Mouse (Mus musculus): ENCODE data around the gene Chn2. TPM values are rescaled to one million over a fixed set of nuclear protein-coding genes. Genes with fewer than 3 reads are reported as not detected.

Gene Chn2
- polyA plus RNA-seq, 1 experiment from 2014 or later: 13.3 TPM

GRCm38 (mm10) chr6:54057661-54058060 lies 18.3 kb downstream of the Chn2 start:
- Histone ChIP-seq H3K4me3 (no peak overlapping the region), H3K36me3 (no peaks in the 10 kb centered on the region), H3K9me3 (no peaks in the 10 kb centered on the region), H3K27me3 (no peaks in the 10 kb centered on the region), H3K27ac (no peak overlapping the region), H3K4me2 (replicated peaks) (no peak overlapping the region), H3K4me1 (peaks cover 8% of the 10 kb centered on the region; the same call in 1 of the 2 replicates), H3K9ac (no peak overlapping the region)
- no peak for ATAC-seq (ENCODE audit: insufficient number of reproducible peaks, insufficient read depth, low FRiP score, low TSS enrichment)
- 72% methylated on average over 10 of the region's 10 CpGs for WGBS

DNA sequence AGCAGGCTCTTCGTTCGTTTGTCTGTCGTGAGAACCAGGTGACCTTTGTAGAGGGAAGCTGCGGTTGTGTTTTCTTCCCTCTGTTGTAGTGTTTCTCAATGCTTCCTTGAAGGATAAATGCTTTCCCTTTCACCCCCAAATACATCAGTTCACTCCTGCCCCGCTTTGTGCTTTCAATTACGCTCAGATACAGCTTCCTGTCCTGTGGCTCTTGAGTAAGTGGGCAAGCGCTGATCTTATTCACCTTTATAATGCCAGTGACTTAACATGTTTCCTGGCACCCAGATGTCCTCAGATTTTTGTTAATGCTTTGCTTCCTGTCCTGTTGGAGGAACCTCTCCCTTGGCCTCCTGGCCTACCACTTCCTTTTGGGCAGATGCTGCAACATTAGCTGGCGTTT lies 19.5 kb downstream of the Chn2 start:
- 53% methylated on average over 8 of the region's 8 CpGs for WGBS
- no peak overlapping the region for H3K9ac ChIP-seq
- peaks cover 12% of the 10 kb centered on the region; the same call in 1 of the 2 replicates for H3K4me1 ChIP-seq
- no peaks in the 10 kb centered on the region for H3K36me3 ChIP-seq
- no peak overlapping the region for H3K4me2 ChIP-seq (replicated peaks)
- no peaks in the 10 kb centered on the region for H3K27me3 ChIP-seq
- no peaks in the 10 kb centered on the region for H3K9me3 ChIP-seq
- no peak overlapping the region for H3K4me3 ChIP-seq
- no peak overlapping the region for H3K27ac ChIP-seq
- no peak for ATAC-seq (ENCODE audit: insufficient number of reproducible peaks, insufficient read depth, low FRiP score, low TSS enrichment)

DNA sequence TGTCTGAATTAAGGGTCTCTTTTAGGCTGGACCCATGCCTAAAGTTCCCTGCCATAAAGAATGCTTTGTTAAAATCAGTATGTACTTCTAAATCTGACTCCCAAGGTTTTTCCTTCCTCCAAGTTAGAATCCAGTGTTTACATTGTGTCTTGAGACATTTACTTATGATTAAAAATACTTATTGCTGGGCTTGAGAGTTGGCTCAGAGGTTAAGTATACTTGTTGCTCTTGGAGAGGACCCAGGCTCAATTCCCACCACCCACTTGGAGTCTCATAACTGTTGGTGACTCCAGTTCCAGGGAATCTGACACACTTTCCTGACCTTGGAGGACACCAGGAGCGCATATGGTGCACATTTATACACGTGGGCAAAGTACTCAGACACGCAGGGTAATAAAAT lies 20.9 kb downstream of the Chn2 start:
- Histone ChIP-seq H3K9ac (no peak overlapping the region), H3K4me2 (replicated peaks) (no peak overlapping the region), H3K36me3 (no peaks in the 10 kb centered on the region), H3K4me1 (peaks cover 12% of the 10 kb centered on the region; the same call in 1 of the 2 replicates), H3K27ac (no peak overlapping the region), H3K9me3 (no peaks in the 10 kb centered on the region), H3K27me3 (no peaks in the 10 kb centered on the region), H3K4me3 (no peak overlapping the region)
- 79% methylated on average over 3 of the region's 3 CpGs for WGBS
- no peak for ATAC-seq (ENCODE audit: insufficient number of reproducible peaks, insufficient read depth, low FRiP score, low TSS enrichment)

DNA sequence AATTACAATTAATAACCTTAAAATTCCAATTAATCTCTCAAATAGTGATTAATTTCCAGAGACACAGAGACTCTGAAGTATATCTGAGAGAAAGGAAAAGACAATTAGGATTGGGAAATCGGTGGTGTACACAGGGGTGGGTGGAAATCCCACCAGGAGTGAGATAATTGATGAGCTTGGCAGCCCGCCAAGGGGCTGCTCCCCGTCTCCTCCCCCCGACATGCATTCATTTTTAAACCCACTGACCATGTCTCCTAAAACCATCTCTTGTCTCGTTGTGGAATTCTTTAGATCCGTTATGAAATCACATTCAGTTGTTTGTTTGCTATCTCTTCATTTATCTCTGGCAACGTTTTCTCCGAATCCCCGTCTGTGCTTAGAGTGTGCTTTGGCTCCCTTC lies 22.0 kb downstream of the Chn2 start:
- WGBS: 68% methylated on average over 9 of the region's 9 CpGs
- no peak overlapping the region for H3K4me3 ChIP-seq
- H3K4me2 ChIP-seq (replicated peaks): no peak overlapping the region
- H3K36me3 ChIP-seq: no peaks in the 10 kb centered on the region
- no peak for ATAC-seq (ENCODE audit: insufficient number of reproducible peaks, insufficient read depth, low FRiP score, low TSS enrichment)
- H3K9ac ChIP-seq: no peak overlapping the region
- peaks cover 12% of the 10 kb centered on the region; the same call in 1 of the 2 replicates for H3K4me1 ChIP-seq
- H3K9me3 ChIP-seq: no peaks in the 10 kb centered on the region
- 0 out of 2 replicates have a peak overlapping the region, but pooled peaks have one; percentile 23 for H3K27ac ChIP-seq
- no peaks in the 10 kb centered on the region for H3K27me3 ChIP-seq

DNA sequence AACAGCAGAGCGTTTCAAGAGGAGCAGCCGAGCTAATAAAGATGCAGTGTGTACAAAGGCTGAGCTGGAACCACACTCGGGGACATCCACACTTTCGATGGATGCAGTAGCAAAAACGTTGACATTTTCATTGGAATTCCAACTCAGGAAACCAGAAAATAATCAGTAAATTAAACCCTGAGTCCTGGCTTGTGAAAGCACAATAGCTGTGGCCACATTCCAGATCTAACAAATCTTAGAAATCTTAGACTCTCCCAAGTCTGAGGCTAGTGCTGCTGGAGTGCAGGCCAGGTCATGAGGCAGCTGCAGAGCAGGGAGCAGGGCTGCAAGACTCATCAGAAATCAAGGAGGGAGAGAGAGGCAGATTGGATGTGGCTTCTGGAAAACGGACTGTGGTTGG lies 24.5 kb downstream of the Chn2 start:
- H3K9ac ChIP-seq: no peak overlapping the region
- no peaks in the 10 kb centered on the region for H3K9me3 ChIP-seq
- peaks cover 12% of the 10 kb centered on the region; the same call in 1 of the 2 replicates for H3K4me1 ChIP-seq
- no peak for ATAC-seq (ENCODE audit: insufficient number of reproducible peaks, insufficient read depth, low FRiP score, low TSS enrichment)
- H3K27me3 ChIP-seq: no peaks in the 10 kb centered on the region
- no peaks in the 10 kb centered on the region for H3K36me3 ChIP-seq
- H3K27ac ChIP-seq: no peak overlapping the region
- 61% methylated on average over 6 of the region's 6 CpGs for WGBS
- no peak overlapping the region for H3K4me3 ChIP-seq
- H3K4me2 ChIP-seq (replicated peaks): no peak overlapping the region

DNA sequence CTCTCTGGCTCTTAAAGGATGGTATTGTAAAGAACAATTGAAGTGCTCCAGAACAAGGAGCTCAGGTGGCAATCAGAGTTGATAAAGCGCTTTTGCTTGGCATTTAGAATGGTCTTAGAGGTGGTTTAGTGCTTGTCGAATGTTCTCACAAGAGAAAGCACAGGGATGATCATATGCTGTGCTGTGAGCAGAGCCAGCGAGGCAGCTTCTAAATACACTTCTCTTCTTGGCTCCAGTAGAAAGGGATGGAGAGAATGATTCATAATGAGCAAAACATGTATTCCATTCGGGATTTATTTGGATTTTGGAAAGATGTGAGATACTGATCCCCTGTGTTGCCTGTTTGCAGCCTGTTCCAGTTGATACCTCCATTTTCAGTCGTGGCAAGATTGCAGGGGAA lies 28.0 kb downstream of the Chn2 start:
- no peak overlapping the region for H3K4me3 ChIP-seq
- peaks cover 7% of the 10 kb centered on the region; the same call in 1 of the 2 replicates for H3K4me1 ChIP-seq
- no peaks in the 10 kb centered on the region for H3K27me3 ChIP-seq
- no peaks in the 10 kb centered on the region for H3K36me3 ChIP-seq
- H3K9ac ChIP-seq: no peak overlapping the region
- no peak overlapping the region for H3K27ac ChIP-seq
- no peak for ATAC-seq (ENCODE audit: insufficient number of reproducible peaks, insufficient read depth, low FRiP score, low TSS enrichment)
- H3K9me3 ChIP-seq: no peaks in the 10 kb centered on the region
- WGBS: 73% methylated on average over 5 of the region's 5 CpGs
- no peak overlapping the region for H3K4me2 ChIP-seq (replicated peaks)

DNA sequence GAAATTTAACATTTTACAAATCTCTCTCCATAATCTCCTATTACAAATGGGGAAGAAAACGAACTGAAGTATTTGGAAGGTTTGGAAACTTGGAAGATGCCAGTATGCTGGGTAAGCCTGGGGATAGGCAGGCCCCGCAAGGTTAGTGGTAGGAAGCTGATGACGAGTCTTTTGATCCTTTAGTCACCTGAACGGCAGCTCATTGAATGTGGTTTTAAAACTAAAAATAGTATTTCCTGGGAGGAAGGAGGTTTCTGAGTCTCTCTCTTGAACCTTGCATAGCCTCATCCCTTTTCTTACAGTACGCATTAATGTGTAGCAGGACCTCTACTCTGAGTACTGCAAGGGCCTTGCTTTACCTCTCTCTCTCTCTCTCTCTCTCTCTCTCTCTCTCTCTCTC lies 29.5 kb downstream of the Chn2 start:
- no peaks in the 10 kb centered on the region for H3K9me3 ChIP-seq
- no peaks in the 10 kb centered on the region for H3K27me3 ChIP-seq
- H3K4me3 ChIP-seq: no peak overlapping the region
- no peak overlapping the region for H3K4me2 ChIP-seq (replicated peaks)
- H3K36me3 ChIP-seq: no peaks in the 10 kb centered on the region
- ATAC-seq (ENCODE audit: insufficient number of reproducible peaks, insufficient read depth, low FRiP score, low TSS enrichment): no peak
- 69% methylated on average over 5 of the region's 5 CpGs for WGBS
- H3K4me1 ChIP-seq: peaks cover 3% of the 10 kb centered on the region; the same call in 1 of the 2 replicates
- no peak overlapping the region for H3K27ac ChIP-seq
- no peak overlapping the region for H3K9ac ChIP-seq

DNA sequence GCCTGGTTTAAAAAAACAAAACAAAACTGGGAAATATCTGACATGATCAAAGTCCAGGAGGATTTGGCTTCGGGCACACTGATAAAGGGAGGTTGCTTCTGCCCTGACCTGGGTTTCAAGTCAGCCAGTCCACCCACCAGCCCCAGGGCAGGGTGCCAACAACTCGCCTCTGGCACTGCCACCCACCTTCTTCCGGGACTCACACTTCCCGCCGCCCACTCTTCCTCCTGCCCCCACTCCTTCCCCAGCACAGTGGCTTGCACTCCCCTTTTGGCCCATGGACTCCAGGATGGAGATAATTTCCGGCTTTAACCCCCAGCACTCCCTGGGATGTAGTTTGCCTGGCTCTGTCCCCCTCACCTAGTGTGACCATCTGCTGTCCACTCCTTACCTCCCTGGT lies 31.4 kb downstream of the Chn2 start:
- H3K27me3 ChIP-seq: no peaks in the 10 kb centered on the region
- no peak overlapping the region for H3K27ac ChIP-seq
- H3K36me3 ChIP-seq: no peaks in the 10 kb centered on the region
- H3K4me2 ChIP-seq (replicated peaks): no peak overlapping the region
- peaks cover 10% of the 10 kb centered on the region; the same call in 1 of the 2 replicates for H3K4me1 ChIP-seq
- no peak overlapping the region for H3K4me3 ChIP-seq
- ATAC-seq (ENCODE audit: insufficient number of reproducible peaks, insufficient read depth, low FRiP score, low TSS enrichment): no peak
- H3K9ac ChIP-seq: no peak overlapping the region
- 63% methylated on average over 6 of the region's 6 CpGs for WGBS
- no peaks in the 10 kb centered on the region for H3K9me3 ChIP-seq

- no peak overlapping the region for H3K4me2 ChIP-seq (replicated peaks)
- no peaks in the 10 kb centered on the region for H3K9me3 ChIP-seq
- no peak for ATAC-seq (ENCODE audit: insufficient number of reproducible peaks, insufficient read depth, low FRiP score, low TSS enrichment)
- 76% methylated on average over 4 of the region's 4 CpGs for WGBS
- H3K27me3 ChIP-seq: no peaks in the 10 kb centered on the region
- no peak overlapping the region for H3K4me3 ChIP-seq
- no peak overlapping the region for H3K27ac ChIP-seq
- peaks cover 10% of the 10 kb centered on the region; the same call in 1 of the 2 replicates for H3K4me1 ChIP-seq
- H3K9ac ChIP-seq: no peak overlapping the region
- H3K36me3 ChIP-seq: no peaks in the 10 kb centered on the region
Measured at GRCm38 (mm10) chr6:54071478-54071877, 32.1 kb downstream of the Chn2 start.

DNA sequence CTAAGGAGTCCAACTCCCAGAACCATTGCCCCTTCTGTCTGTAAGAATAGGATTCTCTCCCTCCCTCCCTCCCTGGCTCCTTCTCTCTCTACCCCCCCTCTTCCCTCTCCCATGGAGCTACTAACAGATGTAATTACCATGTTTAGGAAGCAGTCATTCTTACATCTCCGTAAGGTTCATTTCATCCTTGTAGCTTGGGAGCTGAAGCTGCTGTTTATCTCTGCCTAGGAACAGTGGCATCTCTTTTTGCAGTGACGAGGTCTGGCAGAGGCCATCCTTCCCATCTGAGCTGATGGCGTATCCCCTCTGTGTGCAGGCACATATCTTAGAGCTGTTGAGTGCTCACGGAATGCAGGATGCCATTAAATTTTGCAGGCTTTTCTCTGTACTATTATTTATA lies 35.1 kb downstream of the Chn2 start:
- no peak overlapping the region for H3K4me3 ChIP-seq
- ATAC-seq (ENCODE audit: insufficient number of reproducible peaks, insufficient read depth, low FRiP score, low TSS enrichment): no peak
- H3K4me1 ChIP-seq: peaks cover 10% of the 10 kb centered on the region; the same call in 1 of the 2 replicates
- no peaks in the 10 kb centered on the region for H3K9me3 ChIP-seq
- H3K27me3 ChIP-seq: no peaks in the 10 kb centered on the region
- no peak overlapping the region for H3K27ac ChIP-seq
- H3K9ac ChIP-seq: no peak overlapping the region
- 62% methylated on average over 4 of the region's 4 CpGs for WGBS
- H3K4me2 ChIP-seq (replicated peaks): no peak overlapping the region
- H3K36me3 ChIP-seq: no peaks in the 10 kb centered on the region

DNA sequence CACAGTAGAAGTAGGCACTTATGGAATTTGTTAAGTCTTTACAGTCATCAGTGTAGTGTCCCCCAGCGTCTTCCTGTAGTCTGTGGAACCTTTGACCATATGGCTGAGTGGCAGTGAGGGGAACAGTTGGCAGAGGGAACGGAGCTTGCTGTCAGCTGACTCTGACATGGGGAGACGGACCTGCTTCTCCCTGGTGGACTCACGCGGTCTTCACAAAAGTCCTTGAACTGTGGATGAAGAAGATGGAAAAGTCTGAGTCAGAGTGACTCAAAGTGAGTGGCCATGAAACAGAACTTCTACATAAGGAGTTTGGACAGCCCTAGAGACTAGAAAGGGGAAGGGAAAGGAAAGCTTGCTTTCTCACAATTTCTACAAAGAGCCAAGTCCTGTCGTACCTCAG lies 36.1 kb downstream of the Chn2 start:
- Histone ChIP-seq H3K4me3 (no peak overlapping the region), H3K27me3 (no peaks in the 10 kb centered on the region), H3K9me3 (no peaks in the 10 kb centered on the region), H3K27ac (no peak overlapping the region), H3K4me1 (peaks cover 10% of the 10 kb centered on the region; the same call in 1 of the 2 replicates), H3K36me3 (no peaks in the 10 kb centered on the region), H3K4me2 (replicated peaks) (no peak overlapping the region), H3K9ac (no peak overlapping the region)
- WGBS: 78% methylated on average over 6 of the region's 6 CpGs
- ATAC-seq (ENCODE audit: insufficient number of reproducible peaks, insufficient read depth, low FRiP score, low TSS enrichment): no peak

DNA sequence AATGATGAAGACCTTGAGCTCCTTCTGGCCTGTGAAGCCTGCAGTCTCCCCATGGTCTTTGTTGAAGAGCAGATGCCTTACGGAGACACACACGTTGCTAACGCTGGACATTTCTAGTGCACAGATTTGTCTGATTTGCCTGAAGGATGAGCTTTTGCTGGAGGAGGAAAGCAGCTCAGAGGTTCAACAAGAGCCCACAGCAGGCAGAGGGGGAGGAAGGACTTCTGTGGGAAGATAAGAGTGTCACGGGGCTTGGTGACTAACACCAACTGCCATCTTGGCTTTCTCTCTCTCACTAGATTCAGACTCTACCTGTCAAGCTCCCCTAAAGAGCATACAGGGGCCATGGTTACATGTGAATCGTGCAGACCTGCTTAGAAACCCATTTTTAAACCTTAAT lies 37.3 kb downstream of the Chn2 start:
- 91% methylated on average over 5 of the region's 5 CpGs for WGBS
- no peak for ATAC-seq (ENCODE audit: insufficient number of reproducible peaks, insufficient read depth, low FRiP score, low TSS enrichment)
- no peaks in the 10 kb centered on the region for H3K27me3 ChIP-seq
- H3K4me2 ChIP-seq (replicated peaks): no peak overlapping the region
- peaks cover 7% of the 10 kb centered on the region; the same call in 1 of the 2 replicates for H3K4me1 ChIP-seq
- H3K9ac ChIP-seq: no peak overlapping the region
- no peaks in the 10 kb centered on the region for H3K9me3 ChIP-seq
- H3K27ac ChIP-seq: no peak overlapping the region
- H3K4me3 ChIP-seq: no peak overlapping the region
- no peaks in the 10 kb centered on the region for H3K36me3 ChIP-seq

- WGBS: 38% methylated on average over 2 of the region's 2 CpGs
- no peaks in the 10 kb centered on the region for H3K27me3 ChIP-seq
- H3K4me3 ChIP-seq: no peak overlapping the region
- no peaks in the 10 kb centered on the region for H3K9me3 ChIP-seq
- peaks cover 7% of the 10 kb centered on the region; the same call in 1 of the 2 replicates for H3K4me1 ChIP-seq
- H3K4me2 ChIP-seq (replicated peaks): no peak overlapping the region
- no peaks in the 10 kb centered on the region for H3K36me3 ChIP-seq
- no peak overlapping the region for H3K27ac ChIP-seq
- no peak overlapping the region for H3K9ac ChIP-seq
- no peak for ATAC-seq (ENCODE audit: insufficient number of reproducible peaks, insufficient read depth, low FRiP score, low TSS enrichment)
Measured at GRCm38 (mm10) chr6:54078269-54078668, 38.9 kb downstream of the Chn2 start.

Data from embryonic facial prominence, embryonic 12.5 days (tissue).